Mouse (Mus musculus) heart, adult 2 months (tissue): ENCODE data around the gene Gm21969. TPM values are rescaled to one million over a fixed set of nuclear protein-coding genes. Genes with fewer than 3 reads are reported as not detected.

Experiments used
- DNase-seq, 2 experiments: peaks; one replicate each; pipeline ENCODE4 v3.0.0; 2021
- H3K27ac ChIP-seq: fragments of 200-600 bp; 2 replicates; pipeline ENCODE4 v1.8.1; 2022
- H3K27me3 ChIP-seq: fragments of 200-500 bp; 2 replicates; pipeline ENCODE4 v1.6.1; 2012; ENCODE audit warnings: mild to moderate bottlenecking, low read length, inconsistent platforms, mixed read lengths; ENCODE audit not compliant: control insufficient read depth, insufficient read depth
- H3K36me3 ChIP-seq: fragments of 200-500 bp; 2 replicates; pipeline ENCODE4 v1.6.1; 2012; ENCODE audit warnings: low read length, inconsistent platforms; ENCODE audit not compliant: control insufficient read depth, insufficient read depth
- H3K4me1 ChIP-seq: fragments of 200-500 bp; 2 replicates; pipeline ENCODE4 v1.6.1; 2011; ENCODE audit warnings: low read length; ENCODE audit not compliant: control insufficient read depth, insufficient read depth
- H3K4me3 ChIP-seq: fragments of 200-600 bp; 2 replicates; pipeline ENCODE4 v1.8.1; 2022
- H3K79me2 ChIP-seq: fragments of 200-500 bp; replicated peaks from 2 replicates; pipeline ENCODE4 v1.6.1; 2012; ENCODE audit warnings: mild to moderate bottlenecking, inconsistent platforms, low read length, moderate library complexity, mixed read lengths; ENCODE audit not compliant: control insufficient read depth, insufficient read depth
- H3K9ac ChIP-seq: fragments of 200-500 bp; 2 replicates; pipeline ENCODE4 v1.6.1; 2012; ENCODE audit warnings: low read depth, mild to moderate bottlenecking, control low read depth, inconsistent platforms, low read length, mixed read lengths
- CTCF ChIP-seq: fragments of 200-600 bp; IDR thresholded peaks from 2 replicates; pipeline ENCODE4 v1.8.1; 2022; ENCODE audit warnings: antibody characterized with exemption, mild to moderate bottlenecking, moderate library complexity
- EP300 ChIP-seq: fragments of 200-500 bp; IDR thresholded peaks from 2 replicates; pipeline ENCODE4 v1.6.1; 2011; ENCODE audit warnings: low read depth, low read length, control low read depth; ENCODE audit not compliant: insufficient read depth
- POLR2A ChIP-seq: fragments of 200-500 bp; IDR thresholded peaks from 2 replicates; pipeline ENCODE4 v1.6.1; 2011; ENCODE audit warnings: mild to moderate bottlenecking, low read depth, low read length, control low read depth; ENCODE audit not compliant: insufficient read depth
- WGBS: fragments of 180-500 bp; shearing (Covaris S2); methylation state at CpG from one replicate; pipeline ENCODE4 v1.1.7; 2018; 5-methylcytosine and 5-hydroxymethylcytosine counted together
- intact Hi-C: fragments of 180-260 bp; cut with DNase I; formaldehyde crosslinking; loops from one replicate; pipeline ENCODE4 v1.15.1; 2025
- polyA plus RNA-seq: library from polyadenylated mRNA; depleted of rRNA; stranded (reverse); fragments of >200 nt; gene quantifications from 2 replicates; pipeline ENCODE4 v1.2.3, GENCODE M21; 2012
- total RNA-seq, 2 experiments: library from RNA; stranded (reverse); gene quantifications; 2 replicates each; pipeline ENCODE4 v1.2.3; 2021

The Gm21969 gene
- total and polyA plus RNA-seq, 3 experiments = not detected

- Histone ChIP-seq H3K27ac (peak overlapping the region; percentile 86), H3K36me3 (no peaks in the 10 kb centered on the region), H3K9ac (peak overlapping the region; percentile 89), H3K4me3 (peak overlapping the region; percentile 92), H3K27me3 (no peaks in the 10 kb centered on the region), H3K4me1 (peaks cover 18% of the 10 kb centered on the region), H3K79me2 (peaks cover 9% of the 10 kb centered on the region)
- peak; percentile 99 for DNase-seq
- TF ChIP-seq EP300 (peak; percentile 81), CTCF (peak; percentile 75), POLR2A (peak; percentile 92)
- under 1% methylated on average over 51 of the region's 52 CpGs for WGBS
- intact Hi-C loops = loop anchor here (2.0 kb wide), 1 partner anchor 37 kb away; no protein-coding TSS in a partner anchor
These were observed 28.7 kb upstream of the Gm21969 start for GRCm38 (mm10) chr4:139574156-139574798.

GRCm38 (mm10) chr4:139574799-139575672, 27.9 kb upstream of the Gm21969 start:
- no peak for DNase-seq
- WGBS = 1% methylated on average over 111 of the region's 111 CpGs
- TF ChIP-seq CTCF (peak; percentile 30), POLR2A (no peak)
- intact Hi-C loops = loop anchor here (2.0 kb wide), 1 partner anchor 36 kb away; no protein-coding TSS in a partner anchor
- Histone ChIP-seq H3K27ac (peak overlapping the region; percentile 86), H3K9ac (peak overlapping the region; percentile 89), H3K4me3 (peak overlapping the region; percentile 92), H3K4me1 (peaks cover 23% of the 10 kb centered on the region), H3K27me3 (no peaks in the 10 kb centered on the region), H3K79me2 (peaks cover 9% of the 10 kb centered on the region), H3K36me3 (no peaks in the 10 kb centered on the region)

- DNase-seq = no peak
These were observed 27.3 kb upstream of the Gm21969 start for GRCm38 (mm10) chr4:139575673-139576003.

GRCm38 (mm10) chr4:139576251-139576880, 26.6 kb upstream of the Gm21969 start:
- Histone ChIP-seq H3K79me2 (peaks cover 9% of the 10 kb centered on the region), H3K27ac (no peak overlapping the region; the same call in 1 of the 2 replicates), H3K27me3 (no peaks in the 10 kb centered on the region), H3K36me3 (no peaks in the 10 kb centered on the region), H3K4me1 (peaks cover 26% of the 10 kb centered on the region), H3K9ac (peak overlapping the region; percentile 43), H3K4me3 (peak overlapping the region; percentile 92)
- intact Hi-C loops = no loop called here
- DNase-seq = peak in 1 of 2 experiments; percentile 21
- 37% methylated on average over 14 of the region's 14 CpGs for WGBS
- TF ChIP-seq POLR2A = no peak
- no peak for TF ChIP-seq EP300
- TF ChIP-seq CTCF = no peak

More at GRCm38 (mm10) chr4:139575673-139576003, 27.3 kb upstream of the Gm21969 start:
- Histone ChIP-seq H3K27ac (peak overlapping the region; percentile 86), H3K4me3 (peak overlapping the region; percentile 92), H3K27me3 (no peaks in the 10 kb centered on the region), H3K36me3 (no peaks in the 10 kb centered on the region), H3K4me1 (peaks cover 23% of the 10 kb centered on the region), H3K9ac (peak overlapping the region; percentile 89), H3K79me2 (peaks cover 9% of the 10 kb centered on the region)
- 6% methylated on average over 14 of the region's 14 CpGs for WGBS
- no peak for TF ChIP-seq CTCF
- intact Hi-C loops = loop anchor here (2.0 kb wide), 1 partner anchor 35 kb away; no protein-coding TSS in a partner anchor

- no peak for TF ChIP-seq EP300
- no peak for TF ChIP-seq POLR2A
- TF ChIP-seq CTCF = no peak
- Histone ChIP-seq H3K27me3 (no peaks in the 10 kb centered on the region), H3K36me3 (no peaks in the 10 kb centered on the region), H3K27ac (no peak overlapping the region), H3K4me3 (peak overlapping the region; percentile 92), H3K9ac (no peak overlapping the region), H3K4me1 (peaks cover 32% of the 10 kb centered on the region), H3K79me2 (peaks cover 9% of the 10 kb centered on the region)
- intact Hi-C loops = no loop called here
- WGBS = 47% methylated on average over 7 of the region's 7 CpGs
- DNase-seq = no peak
These were observed 26.0 kb upstream of the Gm21969 start for GRCm38 (mm10) chr4:139577006-139577405.

GRCm38 (mm10) chr4:139578389-139578788, 24.6 kb upstream of the Gm21969 start:
- H3K27ac ChIP-seq = no peak overlapping the region; the same call in 1 of the 2 replicates
- no peaks in the 10 kb centered on the region for H3K27me3 ChIP-seq
- no peaks in the 10 kb centered on the region for H3K36me3 ChIP-seq
- WGBS = 67% methylated on average over 8 of the region's 8 CpGs
- intact Hi-C loops = no loop called here
- peaks cover 33% of the 10 kb centered on the region for H3K4me1 ChIP-seq
- TF ChIP-seq CTCF (no peak), EP300 (no peak), POLR2A (no peak)
- no peak overlapping the region for H3K9ac ChIP-seq
- H3K4me3 ChIP-seq = no peak overlapping the region
- no peak for DNase-seq
- H3K79me2 ChIP-seq = peaks cover 9% of the 10 kb centered on the region
